Mouse (Mus musculus): ENCODE measurements at regions not wholly inside any gene's neighbourhood (a gene's known extent, or its start where the extent isn't known, plus 50 kb on each side); places are given as distances from the start of the nearest gene placed in this dataset.

DNA sequence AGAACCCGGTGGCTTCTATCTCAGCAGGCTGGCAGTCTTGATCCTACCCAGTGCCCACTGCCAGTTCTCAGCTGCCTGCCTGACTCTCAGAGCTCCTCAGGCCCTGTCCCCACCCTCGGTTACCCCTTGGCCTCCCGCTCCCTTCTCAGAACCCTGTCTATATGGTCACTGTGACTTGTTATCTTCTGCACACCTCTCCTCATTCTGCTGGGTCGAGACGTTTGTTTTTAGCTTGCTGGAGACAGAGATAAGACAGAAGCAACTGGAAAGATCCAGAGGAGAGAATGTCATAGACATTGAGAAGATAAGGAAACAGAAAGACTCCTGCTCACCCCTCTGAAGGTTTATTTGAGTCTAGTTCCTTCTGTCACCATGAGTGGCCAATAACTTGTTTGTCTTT lies 53.8 kb upstream of the Phc1 start:
- H3K4me3 ChIP-seq: no peak overlapping the region
- DNase-seq (ENCODE audit: extremely low spot score in 1 of 2, low spot score in 2 of 2): no peak
- no peak overlapping the region for H3K27ac ChIP-seq
- intact Hi-C loops (cut with DNase I): loop anchor here (5.0 kb wide), 1 partner anchor 832 kb away; no protein-coding TSS in a partner anchor
- TF ChIP-seq CTCF (IDR thresholded peaks at IDR 0.05): no peak

DNA sequence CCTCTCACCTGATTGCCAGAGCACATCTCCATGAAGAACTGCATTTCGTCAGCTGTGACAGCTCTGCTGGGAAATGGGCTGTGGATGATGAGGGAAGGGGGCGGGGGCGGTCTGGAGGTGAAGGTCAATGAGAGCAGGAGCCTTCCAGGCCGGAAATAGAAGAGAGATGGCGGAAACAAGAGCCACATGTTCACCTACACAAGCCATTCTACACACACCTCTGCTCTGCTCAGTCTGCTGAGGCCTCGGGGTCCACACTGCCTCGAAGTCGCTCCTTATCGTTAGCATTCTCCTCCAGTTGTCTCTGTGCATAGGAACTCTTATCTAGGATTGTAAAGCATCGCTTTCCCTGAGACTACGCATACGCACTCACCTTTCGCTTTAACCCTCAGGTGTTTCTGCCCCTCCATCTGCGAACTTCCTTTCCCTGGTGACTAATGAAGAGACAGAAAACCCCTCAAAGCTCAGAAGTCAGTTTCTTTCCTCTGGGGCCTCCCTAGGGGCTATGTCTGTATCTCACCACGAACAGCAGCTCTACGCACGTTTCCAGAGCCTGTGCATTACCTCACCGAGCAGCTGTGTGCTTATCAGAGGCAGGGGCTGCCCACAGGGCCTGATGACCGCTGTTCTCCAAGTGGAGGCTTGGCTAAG lies 53.0 kb upstream of the Phc1 start:
- H3K4me3 ChIP-seq: no peak overlapping the region
- DNase-seq (ENCODE audit: extremely low spot score in 1 of 2, low spot score in 2 of 2): no peak
- intact Hi-C loops (cut with DNase I): loop anchor here (2.0 to 5.0 kb wide), 2 partner anchors 135 to 831 kb away; no protein-coding TSS in a partner anchor
- no peak for TF ChIP-seq CTCF (IDR thresholded peaks at IDR 0.05)
- no peak overlapping the region for H3K27ac ChIP-seq

- no peak overlapping the region for H3K27ac ChIP-seq
- intact Hi-C loops (cut with DNase I): loop anchor here (1.0 to 5.0 kb wide), 3 partner anchors 53 to 830 kb away; no protein-coding TSS in a partner anchor
- peak; percentile 71 to 82 for DNase-seq (ENCODE audit: extremely low spot score in 1 of 2, low spot score in 2 of 2)
- no peak overlapping the region for H3K4me3 ChIP-seq
- TF ChIP-seq CTCF (IDR thresholded peaks at IDR 0.05): peak; percentile 86
Observed at GRCm38 (mm10) chr6:122391725-122392667, 51.6 kb upstream of the Phc1 start.

DNA sequence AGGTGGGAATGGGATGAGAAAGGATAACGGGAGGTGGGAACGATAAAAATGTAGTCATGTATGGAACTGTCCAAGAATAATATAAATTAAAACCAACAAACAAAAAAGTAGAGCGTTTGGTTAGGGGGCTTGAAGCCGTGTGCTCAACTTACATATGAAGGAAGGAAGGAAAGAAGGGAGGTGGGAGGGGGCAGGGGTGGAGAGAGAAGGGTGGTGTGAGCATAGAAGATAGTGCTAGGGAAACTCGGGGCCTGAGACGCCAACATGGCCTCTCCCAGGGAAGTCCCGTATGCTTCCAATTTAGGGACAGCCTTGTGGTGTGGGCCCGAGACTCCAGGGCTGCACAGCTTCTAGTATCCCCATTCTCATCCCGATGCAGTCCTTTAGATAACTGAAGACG lies 50.8 kb upstream of the Phc1 start:
- TF ChIP-seq CTCF (IDR thresholded peaks at IDR 0.05): no peak
- no peak for DNase-seq (ENCODE audit: extremely low spot score in 1 of 2, low spot score in 2 of 2)
- H3K27ac ChIP-seq: no peak overlapping the region
- intact Hi-C loops (cut with DNase I): loop anchor here (5.0 kb wide), 1 partner anchor 829 kb away; no protein-coding TSS in a partner anchor
- H3K4me3 ChIP-seq: no peak overlapping the region

DNA sequence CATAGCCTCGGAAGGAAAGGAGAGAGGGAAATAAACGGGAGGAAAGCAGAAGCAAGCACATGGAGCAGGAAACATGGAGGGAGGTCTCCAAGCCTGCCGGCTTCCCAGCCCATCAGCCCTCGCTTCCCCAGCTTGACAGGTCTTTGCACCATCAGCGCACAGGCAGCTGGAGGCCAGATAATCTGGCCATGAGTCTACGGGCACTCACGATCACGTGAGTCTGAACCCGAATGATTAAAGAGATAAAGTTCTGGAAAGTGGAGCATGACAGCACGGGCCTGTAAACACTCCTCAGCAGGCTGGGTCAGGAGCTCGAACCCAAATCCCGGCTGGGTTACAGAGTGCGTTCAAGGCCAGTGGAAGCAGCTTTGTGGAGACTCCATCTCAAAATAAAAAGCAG lies 50.4 kb upstream of the Phc1 start:
- no peak for DNase-seq (ENCODE audit: extremely low spot score in 1 of 2, low spot score in 2 of 2)
- TF ChIP-seq CTCF (IDR thresholded peaks at IDR 0.05): no peak
- Histone ChIP-seq H3K4me3 (no peak overlapping the region), H3K27ac (no peak overlapping the region)
- intact Hi-C loops (cut with DNase I): loop anchor here (5.0 kb wide), 1 partner anchor 828 kb away; no protein-coding TSS in a partner anchor
